Mouse (Mus musculus) megakaryocyte, embryonic 14.5 days (primary cell): ENCODE data around the gene Acss2.

Experiments
- FLI1 ChIP-seq: IDR thresholded peaks from 2 replicates; pipeline ENCODE4 v1.6.1; 2012; ENCODE audit warnings: low read length, inconsistent platforms, mixed read lengths
- GATA1 ChIP-seq: IDR thresholded peaks from 3 replicates; pipeline ENCODE4 v1.6.1; 2012; ENCODE audit warnings: mixed read lengths, low read length, inconsistent platforms, borderline replicate concordance

- TF ChIP-seq GATA1 (no peak), FLI1 (no peak)
Observed at GRCm38 (mm10) chr2:155630153-155630552, 112.4 kb downstream of the Acss2 start.
